Mouse (Mus musculus): ENCODE results near the gene Nr2e1. TPM values are rescaled to one million over a fixed set of nuclear protein-coding genes. Genes with fewer than 3 reads are reported as not detected.
A peak's percentile ranks its signal among the peaks of the same experiment; 100 is the strongest.

Gene Nr2e1
- polyA plus RNA-seq, 1 experiment: 14.6 TPM

DNA sequence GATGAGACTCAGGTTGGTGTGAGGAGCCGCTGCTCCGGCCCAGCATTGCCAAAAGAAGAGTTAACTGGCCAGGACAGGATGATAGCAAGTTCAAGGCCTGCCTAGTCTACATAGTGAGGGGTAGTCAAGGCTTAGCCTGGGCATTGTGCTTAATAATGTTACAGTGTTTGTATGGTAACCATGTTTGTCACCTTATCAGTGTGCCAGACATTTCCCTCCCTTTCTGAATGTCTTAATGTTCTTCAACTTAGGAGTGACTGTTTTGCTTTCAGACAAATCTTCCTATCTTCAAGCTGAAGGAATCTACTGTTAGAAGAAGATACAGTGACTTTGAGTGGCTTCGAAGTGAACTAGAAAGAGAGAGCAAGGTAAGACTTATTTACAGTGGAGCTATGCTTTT lies 57.8 kb downstream of the Nr2e1 start:
- DNase-seq (ENCODE audit: low read depth): no peak
- no peak for TF ChIP-seq CTCF (IDR thresholded peaks at IDR 0.05; ENCODE audit: borderline replicate concordance, extremely low read depth, insufficient read depth, insufficient read length)
- TF ChIP-seq POLR2A (IDR thresholded peaks at IDR 0.05; ENCODE audit: borderline replicate concordance, extremely low read depth, insufficient read depth, insufficient read length, poor library complexity, severe bottlenecking): no peak

DNA sequence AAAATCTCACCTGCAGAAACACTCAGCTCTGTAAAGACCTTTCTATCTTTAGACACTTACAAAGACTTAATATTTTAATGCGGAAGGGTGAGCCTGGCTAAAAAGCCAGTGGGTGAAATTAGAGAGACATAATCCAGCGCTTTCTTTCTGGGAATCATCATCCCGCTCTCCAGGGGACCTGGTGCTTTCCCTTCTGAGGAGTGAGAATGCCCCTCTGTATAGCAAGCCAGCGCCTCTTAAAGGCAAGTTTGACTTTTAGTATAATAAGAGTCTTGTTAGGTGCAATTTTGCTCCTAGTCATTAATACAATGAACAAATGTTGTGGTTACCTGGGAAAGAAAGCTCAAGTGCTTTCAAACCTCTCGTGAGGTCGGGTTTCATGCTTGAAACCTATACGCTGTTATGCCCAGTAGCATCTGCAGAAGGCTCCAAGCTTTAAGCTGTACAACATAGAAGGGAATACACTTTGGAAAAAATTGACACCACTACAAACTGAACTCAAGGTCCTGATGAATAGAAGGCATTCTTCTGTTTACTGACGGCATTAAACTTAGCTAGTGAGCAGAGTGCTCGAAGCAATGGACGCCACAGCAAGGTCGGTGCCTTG lies 59.8 kb downstream of the Nr2e1 start:
- no peak for DNase-seq (ENCODE audit: low read depth)
- no peak for TF ChIP-seq POLR2A (IDR thresholded peaks at IDR 0.05; ENCODE audit: borderline replicate concordance, extremely low read depth, insufficient read depth, insufficient read length, poor library complexity, severe bottlenecking)
- TF ChIP-seq CTCF (IDR thresholded peaks at IDR 0.05; ENCODE audit: borderline replicate concordance, extremely low read depth, insufficient read depth, insufficient read length): no peak

DNA sequence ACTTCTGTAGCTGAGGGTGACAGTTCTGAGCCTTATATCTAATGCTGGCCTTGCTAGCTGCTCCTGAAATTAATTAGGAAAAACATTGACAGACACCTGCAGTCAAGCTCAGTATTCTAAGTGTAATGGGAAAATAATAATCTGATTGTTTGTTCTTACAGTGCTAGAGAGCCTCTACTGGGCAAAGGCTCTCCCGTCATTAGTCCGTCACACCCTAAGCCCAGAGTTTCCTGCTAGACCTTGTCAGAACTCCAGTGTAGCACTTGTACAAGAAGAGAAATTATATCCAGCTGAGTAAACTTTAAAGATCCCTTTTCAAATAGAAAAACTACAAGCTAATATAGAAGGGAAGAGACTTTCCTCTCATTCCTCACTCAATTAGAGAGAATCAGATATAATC lies 60.5 kb downstream of the Nr2e1 start:
- DNase-seq (ENCODE audit: low read depth): peak; percentile 52
- no peak for TF ChIP-seq CTCF (IDR thresholded peaks at IDR 0.05; ENCODE audit: borderline replicate concordance, extremely low read depth, insufficient read depth, insufficient read length)

DNA sequence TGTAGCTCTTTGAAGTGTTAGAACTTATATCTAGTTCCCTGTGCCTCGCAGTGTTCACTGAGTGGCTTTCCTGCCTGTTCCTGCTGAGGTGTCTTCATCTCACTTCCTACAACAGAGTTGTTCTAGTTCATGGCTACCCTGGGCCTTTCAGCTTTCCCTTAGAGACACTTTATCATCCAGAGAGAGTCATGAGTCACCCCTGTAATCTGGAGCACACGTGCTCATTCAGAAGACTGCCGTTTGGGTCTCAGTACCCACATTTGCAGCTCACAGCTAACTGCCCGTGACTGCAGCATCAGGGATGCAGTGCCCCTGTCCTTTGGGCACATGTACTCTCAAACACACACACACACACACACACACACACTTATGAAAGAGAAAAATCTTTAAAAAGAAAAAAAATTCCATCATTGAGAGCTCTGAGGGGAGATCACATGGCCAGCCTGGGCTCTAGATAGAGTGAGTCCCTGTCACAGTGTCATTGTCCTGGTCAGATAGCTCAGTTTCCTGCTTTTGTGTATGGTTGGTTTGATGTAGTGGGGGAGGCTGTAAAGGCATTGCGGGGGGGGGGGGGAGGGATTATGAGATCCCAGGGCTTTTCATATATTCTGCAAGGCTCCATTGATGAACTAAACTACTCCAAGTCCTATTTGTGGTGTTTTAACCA lies 62.0 kb downstream of the Nr2e1 start:
- TF ChIP-seq POLR2A (IDR thresholded peaks at IDR 0.05; ENCODE audit: borderline replicate concordance, extremely low read depth, insufficient read depth, insufficient read length, poor library complexity, severe bottlenecking): no peak
- no peak for TF ChIP-seq CTCF (IDR thresholded peaks at IDR 0.05; ENCODE audit: borderline replicate concordance, extremely low read depth, insufficient read depth, insufficient read length)
- DNase-seq (ENCODE audit: low read depth): no peak

DNA sequence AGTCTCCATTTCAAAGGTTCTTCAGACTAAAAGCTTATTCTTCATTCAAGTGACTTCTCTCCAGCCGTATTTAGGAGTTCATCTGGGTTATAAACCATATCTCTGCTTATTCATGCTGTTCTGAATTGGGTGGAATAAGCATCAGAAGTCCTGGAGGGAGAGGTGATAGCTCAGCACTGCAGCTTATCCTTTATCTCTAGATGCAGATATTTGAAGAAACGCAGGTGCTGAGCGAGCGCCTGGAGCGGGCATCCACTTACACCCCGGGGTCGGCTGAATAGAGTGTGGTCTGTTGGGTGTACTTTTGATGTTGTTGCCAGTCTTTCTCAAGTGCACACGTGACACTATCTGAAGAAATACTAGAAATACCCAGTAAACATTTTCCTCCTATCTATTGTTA lies 65.1 kb downstream of the Nr2e1 start:
- TF ChIP-seq CTCF (IDR thresholded peaks at IDR 0.05; ENCODE audit: borderline replicate concordance, extremely low read depth, insufficient read depth, insufficient read length): no peak
- no peak for TF ChIP-seq POLR2A (IDR thresholded peaks at IDR 0.05; ENCODE audit: borderline replicate concordance, extremely low read depth, insufficient read depth, insufficient read length, poor library complexity, severe bottlenecking)
- no peak for DNase-seq (ENCODE audit: low read depth)

DNA sequence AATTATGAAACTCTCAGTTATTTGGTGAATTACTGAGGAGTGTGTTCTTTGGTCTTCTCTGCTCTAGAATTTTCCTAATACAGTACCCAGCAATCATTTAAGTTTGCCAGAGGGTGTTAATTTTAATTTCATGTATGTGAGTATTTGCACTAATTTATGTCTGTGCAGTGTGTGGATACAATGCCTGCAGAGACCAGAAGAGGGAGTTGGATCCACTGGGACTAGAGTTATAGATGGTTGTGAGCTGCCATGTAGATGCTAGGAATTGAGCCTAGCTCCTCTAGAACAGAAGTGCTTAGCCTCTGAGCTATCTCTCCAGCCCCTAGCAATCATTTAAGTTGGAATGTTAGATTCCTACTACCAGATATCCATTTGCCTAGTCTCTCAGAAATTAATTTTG lies 69.3 kb downstream of the Nr2e1 start:
- TF ChIP-seq CTCF (IDR thresholded peaks at IDR 0.05; ENCODE audit: borderline replicate concordance, extremely low read depth, insufficient read depth, insufficient read length): no peak
- TF ChIP-seq POLR2A (IDR thresholded peaks at IDR 0.05; ENCODE audit: borderline replicate concordance, extremely low read depth, insufficient read depth, insufficient read length, poor library complexity, severe bottlenecking): no peak
- no peak for DNase-seq (ENCODE audit: low read depth)

Other genes starting within 250 kb of the Nr2e1 start
- gene Afg1l, start 105.1 kb downstream of the Nr2e1 start, polyA plus RNA-seq (2012; rRNA removed): 4.4 and 4.9 TPM in 2 replicates
- gene Snx3, start 81.6 kb downstream of the Nr2e1 start, polyA plus RNA-seq (2012; rRNA removed): 269 and 325 TPM in 2 replicates
- gene Ostm1, start 190 bp upstream of the Nr2e1 start, polyA plus RNA-seq (2012; rRNA removed): 29.2 and 37.4 TPM in 2 replicates
- gene Sec63, start 177.9 kb upstream of the Nr2e1 start, polyA plus RNA-seq (2012; rRNA removed): 31.9 and 44.3 TPM in 2 replicates

Measured in brain, embryonic 14.5 days (tissue).